Mouse (Mus musculus) brain, adult 2 months (tissue): Measurements from ENCODE around the gene Dcdc2a.

Experiments used
- DNase-seq: peaks from one replicate; pipeline ENCODE4 v3.0.0; 2011; ENCODE audit warnings: low read depth, low spot score

The Dcdc2a gene

GRCm38 (mm10) chr13:25094381-25094780, 38.6 kb downstream of the Dcdc2a start:
- no peak for DNase-seq

GRCm38 (mm10) chr13:25097348-25097747, 41.5 kb downstream of the Dcdc2a start:
- no peak for DNase-seq

DNA sequence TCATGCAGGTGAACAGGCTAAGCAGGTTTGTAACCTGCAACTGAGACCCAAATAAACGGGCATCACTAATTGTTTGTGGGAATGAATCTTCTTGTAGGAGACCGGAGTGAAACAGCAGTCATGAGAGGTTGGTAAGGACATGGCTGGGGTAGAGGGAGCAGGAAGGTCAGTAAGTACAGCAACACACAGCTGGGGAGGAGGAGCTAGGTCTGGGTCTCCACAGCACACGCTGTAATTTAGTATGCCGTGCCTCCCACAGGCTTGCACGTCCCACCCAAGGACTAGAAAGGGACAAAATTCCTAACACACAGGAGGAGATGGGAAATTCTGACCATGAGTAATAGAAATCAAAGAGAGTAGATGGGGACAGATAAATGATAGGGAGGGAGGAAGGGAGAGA, 42.8 kb downstream of the Dcdc2a start:
- no peak for DNase-seq

- peak; percentile 43 for DNase-seq
These were observed 43.7 kb downstream of the Dcdc2a start for GRCm38 (mm10) chr13:25099508-25099907.

DNA sequence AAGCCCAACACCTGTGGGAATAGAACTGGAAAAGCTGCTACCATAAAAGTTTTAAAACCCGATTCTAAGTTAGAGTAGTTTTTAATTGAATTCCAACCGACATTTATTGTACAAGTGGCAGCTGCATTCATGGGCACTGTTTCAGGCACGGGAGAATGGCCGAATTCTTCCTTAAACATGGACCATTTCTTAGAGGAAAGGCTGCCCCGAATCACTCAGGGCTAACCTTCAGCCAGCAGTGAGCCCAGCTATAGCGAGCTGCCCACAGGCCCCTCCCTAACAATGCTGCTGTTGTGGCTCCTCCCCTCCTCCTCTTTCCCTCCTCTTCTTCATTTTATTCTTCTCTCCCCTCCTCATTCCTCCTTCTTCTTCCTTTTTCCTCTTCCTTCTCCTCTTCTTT, 44.8 kb downstream of the Dcdc2a start:
- DNase-seq = no peak

DNA sequence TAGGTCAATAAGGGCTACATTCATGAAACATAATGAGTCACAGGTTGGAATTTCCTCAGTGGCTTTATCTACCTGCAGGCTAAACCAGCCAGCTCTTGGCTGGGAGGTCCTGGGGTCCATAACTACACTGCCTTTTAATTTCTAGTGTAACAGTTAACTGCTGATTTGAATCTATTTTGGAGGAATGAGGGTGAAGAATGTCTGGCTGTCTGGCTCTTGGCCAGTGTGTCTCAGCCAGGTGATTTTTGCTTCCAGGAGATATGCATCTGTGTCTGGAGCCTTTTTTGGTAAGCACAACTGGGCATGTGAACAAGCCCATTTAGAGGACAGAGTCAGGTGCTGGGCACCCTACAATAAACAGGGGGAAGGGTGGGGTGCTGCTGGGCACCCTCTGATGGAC, 49.9 kb downstream of the Dcdc2a start:
- no peak for DNase-seq

DNA sequence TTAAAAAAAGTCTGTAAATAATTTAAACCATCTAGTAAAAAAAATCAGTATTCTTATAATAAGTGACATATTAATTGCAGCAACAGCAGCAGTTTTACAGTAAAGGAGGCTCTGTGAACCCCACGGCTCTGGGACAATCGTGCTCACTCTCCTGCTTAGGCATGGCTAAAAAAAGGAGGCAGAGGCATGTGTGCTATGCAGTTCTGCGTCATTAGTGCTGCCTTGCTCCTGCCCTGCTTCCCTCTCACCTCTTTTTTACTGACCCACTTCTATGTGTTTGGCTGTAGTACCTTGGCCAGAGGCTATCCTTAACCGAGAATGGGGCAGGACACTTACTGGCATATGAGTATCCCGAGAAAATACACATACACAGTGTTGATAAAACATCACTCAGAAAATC, 50.9 kb downstream of the Dcdc2a start:
- no peak for DNase-seq

DNA sequence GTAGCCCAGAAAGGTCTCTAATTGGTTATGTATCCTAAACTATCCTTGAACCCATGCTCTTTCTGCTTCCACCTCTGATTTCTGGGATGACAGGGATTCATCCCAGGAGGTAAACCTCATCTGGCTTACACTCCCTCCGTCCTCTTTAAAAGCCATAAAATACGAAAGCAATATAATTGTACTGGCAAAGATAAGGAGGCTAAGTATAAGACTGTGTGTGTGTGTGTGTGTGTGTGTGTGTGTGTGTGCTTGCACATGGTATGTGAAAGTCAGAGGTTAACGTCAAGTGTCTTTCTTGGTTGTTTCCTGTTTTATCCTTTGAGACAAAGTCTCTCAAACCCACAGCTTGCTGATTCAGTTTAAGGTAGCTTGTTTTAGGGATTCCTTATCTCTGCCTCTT, 52.5 kb downstream of the Dcdc2a start:
- no peak for DNase-seq

DNA sequence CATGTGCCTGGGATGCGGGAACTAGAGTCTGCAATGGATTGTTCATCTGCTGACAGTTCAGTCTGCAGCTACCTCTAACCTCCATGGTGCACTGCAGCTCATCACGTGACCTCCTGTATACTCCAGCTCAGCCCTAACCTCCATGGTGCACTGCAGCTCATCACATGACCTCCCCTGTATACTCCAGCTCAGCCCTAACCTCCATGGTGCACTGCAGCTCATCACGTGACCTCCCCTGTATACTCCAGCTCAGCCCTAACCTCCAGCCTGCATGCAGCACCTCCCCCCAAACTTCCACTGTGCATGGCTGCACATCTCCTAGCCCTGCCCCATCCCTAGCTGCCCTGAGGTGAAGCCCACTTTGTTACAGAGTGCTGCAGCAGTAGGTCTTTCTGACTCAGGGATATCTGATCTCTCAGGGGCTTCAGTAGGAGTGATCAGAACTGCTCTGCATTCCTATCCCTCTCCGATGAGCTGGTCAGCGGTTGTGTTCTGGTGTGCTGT, 54.8 kb downstream of the Dcdc2a start:
- no peak for DNase-seq

DNA sequence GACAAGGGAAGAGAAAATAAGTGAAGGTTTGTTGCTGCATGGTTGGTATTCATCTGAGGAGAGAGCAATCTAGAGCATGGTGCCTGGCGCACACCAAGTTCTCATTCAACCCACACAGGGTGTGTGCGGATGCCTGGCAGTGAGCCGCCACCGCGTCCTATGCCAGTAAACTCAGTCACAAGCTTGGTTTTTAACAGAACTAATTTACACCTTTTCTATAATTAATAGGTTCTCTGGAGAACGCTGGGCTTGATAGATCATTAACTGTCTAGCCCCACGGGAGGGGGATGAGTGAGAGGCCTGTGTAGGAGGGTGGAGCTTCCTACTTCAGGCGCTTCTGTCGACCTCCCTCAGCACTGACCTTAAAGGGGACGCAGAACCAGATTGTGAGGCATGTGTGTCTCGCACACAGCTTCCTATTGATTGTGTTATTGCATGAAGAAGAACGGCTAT, 59.7 kb downstream of the Dcdc2a start:
- DNase-seq = peak; percentile 79

GRCm38 (mm10) chr13:25115971-25116370, 60.2 kb downstream of the Dcdc2a start:
- peak; percentile 78 for DNase-seq

DNA sequence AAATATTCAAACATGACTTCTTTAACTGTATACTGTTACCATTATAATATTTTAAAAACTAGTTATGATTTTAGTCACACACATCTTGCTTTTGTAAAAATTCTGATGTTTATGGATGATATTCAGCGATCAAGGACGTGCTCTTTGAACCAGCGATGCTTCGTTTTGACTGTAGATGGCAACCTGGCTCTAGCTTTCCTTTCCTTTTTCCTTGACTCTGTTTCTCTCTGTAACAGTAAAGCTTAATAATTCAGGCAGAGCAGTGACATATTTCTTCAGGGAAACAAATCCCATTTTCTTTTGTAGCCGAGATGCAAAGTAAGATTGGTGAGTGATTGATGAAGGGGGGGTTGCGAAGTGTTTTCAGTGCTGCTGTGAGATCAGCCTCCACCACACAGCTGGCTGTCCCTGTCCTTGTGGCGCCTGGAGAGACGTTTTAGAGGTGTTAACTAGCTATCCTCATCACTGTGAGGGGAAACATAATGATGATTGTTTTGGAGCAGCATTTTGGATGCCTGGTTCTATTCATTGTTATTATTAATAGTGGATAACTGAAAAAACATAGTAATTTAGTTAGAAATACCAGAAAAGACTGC, 67.0 kb downstream of the Dcdc2a start:
- peak; percentile 51 for DNase-seq

- peak; percentile 76 for DNase-seq
These were observed 71.4 kb downstream of the Dcdc2a start for GRCm38 (mm10) chr13:25127216-25127615.

- peak; percentile 68 for DNase-seq
These were observed 72.0 kb downstream of the Dcdc2a start for GRCm38 (mm10) chr13:25127806-25128205.

GRCm38 (mm10) chr13:25128766-25129165, 73.0 kb downstream of the Dcdc2a start:
- DNase-seq = peak; percentile 26

DNA sequence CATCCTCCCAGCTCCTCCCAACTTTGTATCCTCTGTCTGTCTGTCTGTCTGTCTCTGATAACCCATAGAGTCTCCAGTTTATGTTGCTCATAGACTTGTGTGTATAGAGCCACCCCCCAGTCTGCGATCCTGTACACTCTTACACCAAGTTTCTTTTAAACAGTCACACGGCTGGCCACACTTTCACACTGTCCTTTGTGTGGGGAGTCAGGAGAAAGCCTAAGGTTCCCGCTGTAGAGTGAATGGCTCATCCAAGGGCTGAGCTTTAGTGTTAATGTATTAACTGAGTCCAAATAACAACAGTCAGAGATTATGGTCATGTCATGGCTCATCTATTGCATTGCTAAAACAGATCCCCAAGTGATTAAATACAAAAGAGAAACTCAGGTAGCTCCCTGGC, 87.3 kb downstream of the Dcdc2a start:
- no peak for DNase-seq

DNA sequence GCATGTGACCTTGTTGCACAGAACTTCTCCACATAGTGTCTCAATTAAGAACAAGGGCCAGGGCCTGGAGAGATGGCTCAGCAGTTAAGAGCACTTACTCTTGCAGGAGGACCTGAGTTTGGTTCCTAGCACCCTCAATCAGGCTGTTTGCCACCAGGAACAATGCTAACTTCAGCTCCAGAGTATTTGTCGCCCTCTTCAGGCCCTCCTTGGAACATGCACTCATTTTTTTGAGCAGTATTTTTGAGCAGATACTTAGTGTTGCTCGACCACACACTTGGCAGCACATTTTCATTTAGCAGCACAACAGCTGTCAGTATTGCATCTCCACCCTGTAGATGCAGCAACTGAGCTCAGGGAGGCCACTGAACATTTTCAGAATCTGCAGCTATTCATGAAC, 88.3 kb downstream of the Dcdc2a start:
- DNase-seq = no peak

DNA sequence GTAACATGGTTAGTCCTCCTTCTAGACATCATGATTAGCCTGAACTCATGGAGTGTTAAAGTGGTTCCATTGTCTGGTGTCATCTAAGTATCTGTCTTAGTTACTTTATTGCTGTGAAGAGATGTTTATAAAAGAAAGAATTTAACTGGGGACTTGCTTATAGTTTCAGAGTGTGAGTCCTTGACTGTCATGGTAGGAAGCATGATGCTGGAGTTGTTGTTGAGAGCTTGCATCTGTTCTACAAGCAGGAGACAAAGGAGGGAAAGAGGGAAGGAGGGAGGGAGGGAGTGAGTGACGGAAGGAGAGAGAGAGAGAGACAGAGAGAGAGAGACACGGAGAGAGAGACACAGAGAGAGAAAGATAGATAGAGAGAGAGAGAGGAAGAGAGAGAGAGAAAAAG, 90.4 kb downstream of the Dcdc2a start:
- no peak for DNase-seq

DNA sequence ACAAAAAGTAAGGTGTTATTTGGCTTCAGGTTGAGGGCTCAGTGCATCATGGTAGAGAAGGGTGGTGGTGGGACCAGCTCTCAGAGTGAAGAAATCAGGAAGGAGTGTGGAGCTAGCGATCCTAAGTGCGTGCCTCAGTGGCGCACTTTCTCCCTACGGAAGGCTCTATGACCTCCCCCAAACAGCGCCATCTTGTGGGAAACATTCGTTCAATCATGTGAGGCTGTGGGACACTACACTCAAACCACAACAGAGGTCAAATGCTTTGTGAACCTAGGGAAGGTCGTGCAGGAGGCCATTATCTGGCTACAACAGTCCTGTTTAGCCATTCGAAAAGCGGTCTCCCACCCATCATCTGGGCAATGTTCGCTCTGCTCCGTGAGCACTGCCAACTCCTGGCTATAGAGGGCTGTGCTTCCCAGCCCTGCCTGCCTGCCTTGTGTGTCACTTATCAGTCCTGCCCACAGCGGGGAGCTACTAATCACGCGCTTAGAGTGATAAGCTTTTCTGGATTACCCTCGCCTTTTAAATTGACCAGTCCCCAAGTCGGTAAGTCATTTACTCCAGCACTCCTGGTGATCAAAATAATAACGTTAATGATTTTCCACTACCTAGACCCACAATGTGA, 94.5 kb downstream of the Dcdc2a start:
- no peak for DNase-seq

- peak; percentile 45 for DNase-seq
These were observed 95.1 kb downstream of the Dcdc2a start for GRCm38 (mm10) chr13:25150861-25151260.

DNA sequence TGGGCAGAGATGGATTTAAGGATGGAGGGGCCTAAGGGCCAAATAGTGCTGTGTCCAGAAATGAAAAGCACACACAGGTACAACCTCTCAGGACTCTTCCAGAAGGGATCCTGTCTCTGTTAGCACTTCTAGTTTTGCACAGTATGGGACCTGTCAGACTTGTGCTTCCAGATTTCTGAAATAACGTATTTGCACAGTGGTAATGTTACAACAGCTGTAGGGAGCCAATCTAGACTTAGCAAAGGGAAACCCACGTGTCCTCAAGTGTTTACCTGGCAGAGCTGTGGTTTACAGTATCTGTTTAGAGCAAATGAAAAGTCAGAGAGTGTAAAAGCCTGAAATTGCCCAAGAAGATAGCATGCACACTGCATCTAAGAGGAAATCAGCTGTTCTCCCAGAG, 104.1 kb downstream of the Dcdc2a start:
- DNase-seq = no peak

DNA sequence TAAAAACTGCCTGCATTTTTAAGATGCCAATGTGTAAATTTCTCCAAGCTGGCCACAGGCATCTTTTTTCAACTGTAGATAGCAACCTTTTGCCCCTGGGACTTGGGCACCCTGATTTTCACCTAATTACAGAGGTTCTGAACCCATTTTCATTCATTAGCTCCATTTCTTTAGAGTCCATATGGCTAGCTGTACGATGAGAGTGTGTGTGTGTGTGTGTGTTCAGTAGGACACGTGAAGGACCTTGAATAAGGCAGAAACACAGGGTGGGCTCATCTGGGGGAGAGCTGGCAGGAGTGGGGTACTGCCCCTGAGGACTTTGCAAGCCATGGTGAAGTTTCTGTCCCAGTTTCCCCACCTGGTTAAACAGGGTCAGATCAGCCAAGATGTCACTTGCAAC, 105.0 kb downstream of the Dcdc2a start:
- no peak for DNase-seq

DNA sequence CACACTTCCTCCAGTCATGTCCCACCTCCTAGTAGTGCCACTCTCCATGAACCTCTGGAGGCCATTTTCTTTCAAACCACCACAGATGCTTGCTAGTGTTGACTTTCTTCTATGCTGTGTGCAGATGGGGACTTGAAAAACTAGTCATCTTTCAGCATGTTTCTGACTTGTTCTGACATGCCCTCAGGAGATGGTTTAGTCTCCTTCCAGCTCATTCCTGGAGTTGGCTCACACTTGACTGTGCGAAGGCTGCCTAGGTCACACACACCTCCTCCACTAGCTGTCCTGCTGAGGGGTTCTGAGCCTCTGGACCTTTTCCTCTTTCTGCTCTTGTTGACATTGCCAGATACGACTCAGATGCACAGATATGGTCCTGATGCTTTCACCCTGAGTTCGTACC, 106.8 kb downstream of the Dcdc2a start:
- no peak for DNase-seq

- DNase-seq = no peak
These were observed 113.1 kb downstream of the Dcdc2a start for GRCm38 (mm10) chr13:25168891-25169290.
